In the genomic region with DNA sequence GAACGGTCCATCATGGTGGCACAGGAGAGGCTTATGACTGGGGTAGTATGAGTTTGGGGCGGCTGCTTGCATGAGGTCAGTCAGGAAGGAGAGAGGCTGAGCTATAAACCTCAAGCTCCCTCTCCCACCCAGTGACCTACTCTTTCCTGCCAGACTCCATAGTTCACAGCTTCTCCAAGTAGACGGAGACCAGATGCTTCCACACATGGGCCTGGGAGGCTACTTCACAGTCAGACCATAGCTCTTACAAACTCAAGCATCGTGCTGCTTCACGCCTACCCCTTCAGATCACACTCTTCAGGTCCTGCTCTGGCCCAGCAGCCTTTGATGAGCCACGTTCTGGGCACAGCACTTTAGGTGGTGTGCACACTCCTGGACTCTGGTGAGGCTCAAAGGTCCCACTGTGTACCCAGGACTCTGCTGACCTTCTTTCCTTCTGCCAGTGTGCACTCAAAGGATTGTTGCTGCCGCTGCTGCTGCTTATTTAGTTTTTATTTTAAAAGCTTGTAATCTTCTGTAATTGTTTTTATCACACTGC, we compare ENCODE assay signal across 20 mouse cellular contexts.
A peak's percentile ranks its signal among the peaks of the same experiment; 100 is the strongest.
DNase-seq lines count a peak whose midpoint lies in the region; ATAC-seq lines count a peak whose summit lies in the region.
"Had no signal": no experiment of that assay in that cellular context is flagged by ENCODE, and none has a peak within 500 bp of the region (broad histone marks: within the 10 kb centered on the region; RNA-seq: fewer than 3 reads in every experiment).

No protein-coding gene starts in this region.

- no peak overlapping the region for H3K27ac ChIP-seq in kidney, embryonic 15.5 days
- H3K27ac ChIP-seq in kidney, embryonic 14.5 days (ENCODE audit: low read depth, low read length) = no peak overlapping the region
- 0 out of 2 replicates have a peak overlapping the region, but pooled peaks have one; percentile 20 for H3K27ac ChIP-seq in lung, embryonic 15.5 days
- H3K27ac ChIP-seq in embryonic facial prominence, embryonic 13.5 days = 0 out of 2 replicates have a peak overlapping the region, but pooled peaks have one; percentile 28

- no peak overlapping the region for H3K4me3 ChIP-seq in kidney, embryonic 15.5 days (replicated peaks)
- H3K4me3 ChIP-seq in kidney, embryonic 14.5 days (ENCODE audit: low read length) = no peak overlapping the region
- no peak overlapping the region for H3K4me3 ChIP-seq in lung, embryonic 15.5 days
- no peak overlapping the region for H3K4me3 ChIP-seq in embryonic facial prominence, embryonic 13.5 days
- H3K4me3 ChIP-seq: heart, embryonic 12.5 days; left cerebral cortex, adult 2 months; limb, embryonic 13.5 days; myocyte had no signal

- ATAC-seq in frontal cortex, adult (ENCODE audit: low TSS enrichment) = peak; percentile 28; the same call in 1 of the 2 replicates
- 0 out of 2 replicates have a peak, but pooled peaks have one; percentile 40 for ATAC-seq in kidney, embryonic 15.5 days (replicated peaks; ENCODE audit: low FRiP score)
- no peak for ATAC-seq in kidney, embryonic 14.5 days (ENCODE audit: low FRiP score, low TSS enrichment)
- no peak for ATAC-seq in lung, embryonic 15.5 days (ENCODE audit: borderline replicate concordance, extremely low read depth, low FRiP score, low TSS enrichment)
- no peak for ATAC-seq in embryonic facial prominence, embryonic 13.5 days (ENCODE audit: insufficient number of reproducible peaks, insufficient read depth, low FRiP score, low TSS enrichment, low read depth)
- no peak for ATAC-seq in megakaryocyte, adult 5-6 weeks (ENCODE audit: poor library complexity, severe bottlenecking)
- ATAC-seq: activated CD4-positive, CD25-positive, alpha-beta regulatory T cell, adult 4 months; liver, postnatal 0 days had no signal

- H3K4me2 ChIP-seq in kidney, embryonic 15.5 days = no peak overlapping the region
- H3K4me2 ChIP-seq in kidney, embryonic 14.5 days (replicated peaks; ENCODE audit: low read depth, low read length) = no peak overlapping the region
- no peak overlapping the region for H3K4me2 ChIP-seq in lung, embryonic 15.5 days
- no peak overlapping the region for H3K4me2 ChIP-seq in embryonic facial prominence, embryonic 13.5 days
- H3K4me2 ChIP-seq: heart, embryonic 12.5 days; limb, embryonic 13.5 days had no signal

- H3K9ac ChIP-seq in kidney, embryonic 15.5 days = no peak overlapping the region
- no peak overlapping the region for H3K9ac ChIP-seq in kidney, embryonic 14.5 days (ENCODE audit: low read depth, low read length)
- H3K9ac ChIP-seq in lung, embryonic 15.5 days = no peak overlapping the region
- H3K9ac ChIP-seq in embryonic facial prominence, embryonic 13.5 days = no peak overlapping the region
- H3K9ac ChIP-seq: heart, embryonic 12.5 days; limb, embryonic 13.5 days; liver, postnatal 0 days had no signal

- no peaks in the 10 kb centered on the region for H3K36me3 ChIP-seq in kidney, embryonic 15.5 days
- H3K36me3 ChIP-seq in kidney, embryonic 14.5 days (ENCODE audit: control insufficient read depth, insufficient read depth, low read length) = no peaks in the 10 kb centered on the region
- no peaks in the 10 kb centered on the region for H3K36me3 ChIP-seq in lung, embryonic 15.5 days
- H3K36me3 ChIP-seq in embryonic facial prominence, embryonic 13.5 days = no peaks in the 10 kb centered on the region
- H3K36me3 ChIP-seq: heart, embryonic 12.5 days; limb, embryonic 13.5 days had no signal

- DNase-seq in frontal cortex, postnatal 36 days (ENCODE audit: low spot score in 2 of 2) = no peak
- DNase-seq in lung, postnatal 25 days (ENCODE audit: low spot score) = no peak
- DNase-seq: adrenal gland, postnatal 25 days; cerebellum, adult 9-10 months; gastrocnemius, postnatal 36 days; liver, postnatal 0 days; right cerebral cortex, postnatal 14 days; thymus, adult 2 months had no signal

- WGBS in kidney, embryonic 15.5 days = 50% methylated on average over 7 of the region's 7 CpGs
- WGBS in kidney, embryonic 14.5 days = 53% methylated on average over 7 of the region's 7 CpGs
- 47% methylated on average over 7 of the region's 7 CpGs for WGBS in lung, embryonic 15.5 days
- WGBS in embryonic facial prominence, embryonic 13.5 days = 71% methylated on average over 7 of the region's 7 CpGs

- no peaks in the 10 kb centered on the region for H3K27me3 ChIP-seq in kidney, embryonic 15.5 days
- H3K27me3 ChIP-seq in kidney, embryonic 14.5 days (ENCODE audit: control insufficient read depth, insufficient read depth, low read length) = no peaks in the 10 kb centered on the region
- H3K27me3 ChIP-seq in lung, embryonic 15.5 days = no peaks in the 10 kb centered on the region
- no peaks in the 10 kb centered on the region for H3K27me3 ChIP-seq in embryonic facial prominence, embryonic 13.5 days
- H3K27me3 ChIP-seq: heart, embryonic 12.5 days; limb, embryonic 13.5 days; megakaryocyte, embryonic 14.5 days had no signal

- peaks cover 8% of the 10 kb centered on the region; the same call in 1 of the 2 replicates for H3K4me1 ChIP-seq in kidney, embryonic 15.5 days
- peaks cover 6% of the 10 kb centered on the region; the same call in 1 of the 2 replicates for H3K4me1 ChIP-seq in kidney, embryonic 14.5 days (ENCODE audit: control insufficient read depth, insufficient read depth, low read length)
- peaks cover 21% of the 10 kb centered on the region for H3K4me1 ChIP-seq in lung, embryonic 15.5 days
- H3K4me1 ChIP-seq in embryonic facial prominence, embryonic 13.5 days = peaks cover 14% of the 10 kb centered on the region

- no peaks in the 10 kb centered on the region for H3K9me3 ChIP-seq in kidney, embryonic 15.5 days (replicated peaks)
- no peaks in the 10 kb centered on the region for H3K9me3 ChIP-seq in kidney, embryonic 14.5 days (ENCODE audit: control insufficient read depth, low read length)
- no peaks in the 10 kb centered on the region for H3K9me3 ChIP-seq in lung, embryonic 15.5 days
- no peaks in the 10 kb centered on the region for H3K9me3 ChIP-seq in embryonic facial prominence, embryonic 13.5 days
- H3K9me3 ChIP-seq: heart, embryonic 12.5 days; limb, embryonic 13.5 days had no signal

Comparison
In these comparisons a context has a peak if more than half of its experiments do, and no peak if none do; other contexts are left out.
1. ATAC-seq: peak in frontal cortex, adult (single experiment) and kidney, embryonic 15.5 days (single experiment); none in kidney, embryonic 14.5 days (single experiment), lung, embryonic 15.5 days (single experiment), embryonic facial prominence, embryonic 13.5 days (single experiment) and megakaryocyte, adult 5-6 weeks (single experiment).
2. H3K27ac ChIP-seq: peak in lung, embryonic 15.5 days (single experiment) and embryonic facial prominence, embryonic 13.5 days (single experiment); none in kidney, embryonic 15.5 days (single experiment) and kidney, embryonic 14.5 days (single experiment).